Mouse (Mus musculus): ENCODE data around the gene Nomo1.

The Nomo1 gene

DNA sequence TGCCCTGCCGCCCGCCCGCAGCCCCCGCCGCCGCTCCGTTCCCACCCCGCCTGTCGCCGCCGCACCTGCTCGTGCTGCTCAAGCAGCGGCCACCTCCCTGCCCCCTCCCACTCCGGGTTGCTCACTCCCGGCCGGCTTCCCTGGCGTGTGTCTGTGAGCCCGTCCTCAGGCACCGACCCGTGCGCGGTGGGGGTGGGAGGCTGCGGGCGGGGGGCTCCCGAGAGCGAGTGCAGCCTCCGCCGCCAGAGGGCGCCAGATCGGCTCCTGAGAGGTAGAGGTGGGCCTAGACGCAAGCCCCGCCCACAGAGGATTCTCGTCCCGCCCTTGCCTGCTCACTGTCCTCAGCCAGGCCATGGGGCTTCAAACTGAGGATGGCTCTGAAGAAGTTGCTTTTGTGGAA lies 67.1 kb downstream of the Nomo1 start, which contains the start of gene Kcnj11:
TSS of gene Kcnj11 (minus strand) at position 202 of the 400 bp plus-strand sequence.
- in situ Hi-C loops (cut with MboI, MseI), result no loop called here

DNA sequence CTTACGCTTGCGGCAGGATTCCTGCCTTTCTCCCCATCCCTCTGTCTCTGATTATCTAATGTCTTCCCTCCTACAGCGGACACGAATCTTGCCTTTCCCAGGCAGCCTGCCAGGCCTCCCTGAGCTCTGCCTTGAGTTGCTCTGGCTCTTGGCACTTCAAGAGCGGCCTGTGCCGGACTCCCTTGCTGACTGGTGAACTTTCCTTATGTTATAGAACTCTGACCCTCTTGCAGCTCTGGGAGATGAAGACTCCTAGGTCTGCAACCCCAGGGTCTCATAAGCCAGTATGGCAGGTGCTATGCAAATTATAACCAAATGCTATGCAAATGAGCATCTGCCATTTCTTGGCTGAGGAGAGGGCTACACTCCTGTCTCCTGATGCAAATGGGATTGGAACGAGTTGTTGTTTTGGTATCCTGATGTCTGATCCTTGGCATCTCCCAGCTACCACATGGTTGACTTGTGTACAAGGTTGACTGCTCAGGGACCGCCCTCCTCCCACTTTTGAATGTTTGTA lies 69.6 kb downstream of the Nomo1 start:
- in situ Hi-C loops (cut with MboI, MseI), result no loop called here

DNA sequence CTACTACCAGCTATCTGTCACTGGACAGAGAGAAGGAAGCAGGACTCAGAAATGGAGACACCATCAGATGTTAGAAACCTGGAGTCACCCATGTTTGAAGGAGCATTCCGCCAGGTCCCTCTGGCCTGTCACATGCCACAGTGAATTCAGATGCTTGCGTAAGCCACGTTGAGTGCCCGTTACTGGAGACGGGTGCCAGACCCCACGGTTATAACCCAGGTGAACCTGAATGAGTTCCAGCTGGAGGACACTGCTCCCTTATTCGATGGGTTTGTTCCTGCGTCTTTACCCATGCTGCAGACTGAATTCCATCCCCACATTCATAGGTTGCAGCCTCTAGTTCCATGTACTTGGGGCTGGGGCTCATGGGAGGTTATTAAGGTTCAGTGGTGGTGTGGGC lies 70.3 kb downstream of the Nomo1 start:
- in situ Hi-C loops (cut with MboI, MseI), result no loop called here

DNA sequence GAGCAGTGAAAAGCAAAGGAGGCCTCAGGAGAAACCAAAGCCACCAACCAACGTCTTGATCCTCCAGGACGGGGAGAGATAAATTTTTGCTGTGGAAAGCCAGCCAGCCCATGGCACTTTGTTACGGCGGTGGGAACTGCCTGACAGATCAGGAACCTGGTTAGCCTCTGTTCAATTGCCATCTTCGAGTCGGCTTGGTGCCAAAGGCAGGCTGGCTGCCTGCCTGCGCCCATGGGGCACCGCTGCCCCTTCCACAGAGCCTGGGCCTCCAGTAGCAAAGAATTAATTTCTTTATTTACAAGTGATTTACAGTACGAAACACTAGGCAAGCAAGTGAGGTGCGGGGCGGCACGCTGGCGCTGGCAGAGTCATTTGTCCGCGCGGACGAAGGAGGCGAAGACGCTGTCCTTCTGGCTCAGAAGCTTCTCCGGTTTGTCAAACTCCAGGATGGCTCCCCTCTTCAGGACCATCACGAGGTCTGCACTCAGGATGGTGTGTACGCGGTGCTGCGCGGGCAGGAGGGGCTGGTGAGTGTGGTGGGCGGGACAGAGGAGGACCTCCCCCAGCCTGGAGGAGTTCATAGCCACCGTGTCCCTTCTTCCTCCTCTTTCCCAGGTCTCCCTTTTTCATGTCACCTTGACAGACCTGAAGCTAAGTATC lies 70.9 kb downstream of the Nomo1 start:
- in situ Hi-C loops (cut with MboI, MseI), result no loop called here

DNA sequence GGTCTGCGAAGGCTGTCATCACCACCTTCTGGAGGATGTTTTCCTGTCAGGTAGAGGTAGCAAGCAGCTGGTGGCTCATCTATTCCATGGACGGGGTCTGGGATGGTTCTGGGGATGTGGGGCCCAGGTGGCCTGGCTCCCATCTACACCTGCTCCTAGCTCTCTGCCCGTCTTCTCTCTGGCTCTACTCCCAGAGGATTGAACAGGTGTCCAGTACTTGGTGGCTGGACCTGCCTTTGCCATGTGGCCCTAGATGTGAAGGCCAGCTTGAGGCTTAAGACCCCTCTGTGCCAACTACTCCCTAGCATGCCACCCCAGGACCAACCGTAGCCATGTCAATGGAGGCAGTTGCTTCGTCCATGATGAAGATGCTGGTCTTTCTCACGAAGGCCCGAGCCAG lies 72.0 kb downstream of the Nomo1 start:
- in situ Hi-C loops (cut with MboI, MseI), result no loop called here

DNA sequence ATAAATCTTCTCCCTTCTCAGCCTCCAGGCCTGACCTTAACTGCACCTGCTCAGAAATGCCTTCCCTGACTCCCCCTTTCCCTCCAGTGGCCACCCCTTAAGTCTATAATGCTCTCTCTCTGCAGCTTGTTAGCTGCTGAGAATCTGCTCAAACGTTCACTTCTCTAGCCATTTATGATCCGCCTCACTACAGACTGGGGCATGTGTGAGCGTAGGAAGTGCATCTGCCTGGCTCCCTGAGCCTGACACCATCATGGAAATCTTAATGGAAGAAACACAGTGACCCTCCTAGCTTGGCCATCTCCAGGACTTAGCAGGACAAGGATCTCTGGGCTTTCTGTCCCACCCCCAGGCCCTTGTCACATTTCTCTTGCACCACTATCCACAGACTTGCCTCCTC lies 76.6 kb downstream of the Nomo1 start:
- in situ Hi-C loops (cut with MboI, MseI), result no loop called here

DNA sequence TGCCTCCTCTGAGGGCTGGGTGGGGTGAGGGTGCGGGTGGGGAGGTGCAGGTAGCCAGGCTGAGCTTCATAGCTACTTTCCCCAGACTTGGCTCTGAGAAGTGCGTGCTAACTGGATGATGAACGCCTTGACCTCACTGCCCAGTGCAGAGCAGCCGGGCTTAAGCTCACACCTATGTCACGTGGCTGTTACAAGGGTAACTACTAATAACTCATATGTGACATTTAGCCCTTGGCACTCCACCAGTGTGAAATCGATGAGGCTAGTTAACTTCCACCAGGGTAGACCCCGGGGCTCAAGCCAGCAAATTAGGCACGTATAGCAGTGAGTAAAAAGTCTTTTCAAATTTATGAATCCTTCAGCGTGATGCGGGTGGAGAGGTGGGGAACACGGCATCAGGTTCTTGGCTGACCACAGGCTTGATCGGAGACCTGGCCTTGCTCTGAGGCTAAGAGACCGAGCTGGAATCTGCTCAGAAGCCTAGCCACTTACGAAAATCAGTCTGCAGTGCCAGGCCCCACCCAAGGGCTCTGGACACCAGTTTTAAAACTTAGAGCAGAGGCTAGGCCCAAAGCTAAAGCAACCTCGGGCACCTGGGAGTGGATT lies 77.8 kb downstream of the Nomo1 start:
- in situ Hi-C loops (cut with MboI, MseI), result no loop called here

DNA sequence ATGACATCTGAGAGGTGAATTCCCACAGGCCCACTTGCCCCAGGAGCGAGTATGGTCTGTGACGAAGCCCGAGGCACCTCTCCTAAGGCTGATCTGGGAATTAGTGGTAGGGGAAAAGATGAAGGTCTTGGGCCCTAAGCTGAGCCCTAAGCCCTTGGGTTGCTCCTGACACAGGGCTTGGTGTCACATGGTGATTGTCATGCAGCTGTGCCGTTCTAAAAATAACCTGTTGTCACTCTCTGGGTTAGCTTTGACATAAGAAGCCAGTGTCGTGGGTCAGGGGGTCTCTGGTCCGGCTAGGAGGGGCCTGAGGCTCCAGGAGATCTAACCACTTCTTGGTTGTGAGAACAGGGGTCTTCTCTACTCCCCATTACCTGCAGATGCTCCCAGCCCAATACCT lies 78.4 kb downstream of the Nomo1 start:
- in situ Hi-C loops (cut with MboI, MseI), result no loop called here

DNA sequence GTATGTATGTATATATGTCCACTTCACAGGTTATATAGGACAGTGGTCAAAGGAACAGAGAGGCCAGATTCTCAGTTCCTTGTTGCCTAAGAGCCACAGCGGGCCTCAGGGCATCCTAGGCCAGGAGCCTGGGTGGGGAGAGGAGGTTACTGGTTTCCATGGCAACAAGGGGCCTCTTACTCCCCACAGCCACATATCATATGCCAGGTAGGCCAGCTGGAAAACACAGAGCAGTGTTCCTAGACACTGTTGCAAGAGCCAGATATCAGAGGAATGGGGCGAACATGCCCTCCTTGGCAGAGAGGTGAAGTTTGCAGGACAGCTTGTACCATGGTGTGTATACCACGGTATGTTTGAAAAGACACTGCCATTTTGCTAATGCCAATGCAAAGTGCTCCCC lies 79.9 kb downstream of the Nomo1 start:
- in situ Hi-C loops (cut with MboI, MseI), result no loop called here

DNA sequence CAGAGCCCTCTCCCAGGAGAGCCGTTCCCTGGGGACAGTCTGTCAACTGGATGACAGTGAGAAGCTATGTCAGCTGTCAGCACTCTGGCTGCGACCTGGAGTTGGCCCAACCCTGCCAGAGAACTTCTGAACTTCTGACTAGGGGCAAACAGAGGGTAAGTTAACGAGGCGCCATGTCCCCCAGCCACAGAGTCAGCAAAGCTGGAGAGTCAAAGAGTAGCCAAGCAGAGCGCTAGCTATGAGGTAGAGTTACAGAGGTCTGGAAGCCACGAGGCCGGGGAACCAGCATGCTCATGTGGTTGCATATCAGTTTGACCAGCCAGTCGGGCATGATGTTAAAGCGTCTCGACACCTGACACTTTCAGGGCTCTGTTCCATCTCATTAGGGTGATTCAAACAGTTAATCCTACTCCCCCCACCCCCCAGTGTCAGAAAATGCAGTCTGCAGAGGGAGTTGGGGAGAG lies 82.7 kb downstream of the Nomo1 start:
- in situ Hi-C loops (cut with MboI, MseI), result no loop called here

DNA sequence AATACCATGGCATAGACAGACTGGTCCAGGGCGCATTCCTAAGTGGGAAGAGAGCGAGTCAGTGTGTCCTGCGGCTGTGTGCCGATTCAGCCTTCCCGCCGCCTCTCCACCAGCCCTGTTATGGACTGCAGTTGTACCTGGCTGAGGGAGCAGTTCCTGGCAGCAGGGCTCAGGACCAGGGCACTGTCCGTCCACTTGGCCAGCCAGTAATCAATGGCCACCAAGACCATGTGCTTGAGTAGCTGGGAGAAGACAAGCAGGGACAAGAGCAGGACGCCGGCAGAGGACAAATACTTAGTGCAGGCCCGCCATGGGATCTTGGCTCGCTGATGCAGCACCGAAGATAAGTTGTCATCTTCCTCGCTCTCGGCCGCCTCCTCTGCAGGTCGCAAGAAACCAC lies 83.5 kb downstream of the Nomo1 start:
- in situ Hi-C loops (cut with MboI, MseI), result no loop called here

DNA sequence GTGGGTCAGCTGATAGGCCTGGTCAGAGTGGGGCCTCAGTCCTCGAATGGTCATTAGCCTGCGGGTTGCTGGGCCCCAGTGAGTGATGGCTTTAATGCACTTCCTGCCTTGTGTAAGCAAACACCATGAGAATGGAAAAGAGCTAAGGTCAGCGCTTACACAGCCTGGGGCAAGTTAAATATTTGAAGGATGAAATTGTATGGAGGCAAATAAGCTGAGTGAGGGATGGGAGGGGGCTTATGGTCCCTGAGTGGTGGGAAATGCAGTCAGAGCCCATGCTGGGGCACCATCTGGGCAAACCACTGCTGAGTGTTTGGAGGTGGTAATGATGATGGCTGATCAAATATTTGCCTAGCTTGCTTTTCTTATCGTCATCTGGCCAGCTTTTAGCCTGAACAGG lies 89.5 kb downstream of the Nomo1 start:
- in situ Hi-C loops (cut with MboI, MseI), result no loop called here

DNA sequence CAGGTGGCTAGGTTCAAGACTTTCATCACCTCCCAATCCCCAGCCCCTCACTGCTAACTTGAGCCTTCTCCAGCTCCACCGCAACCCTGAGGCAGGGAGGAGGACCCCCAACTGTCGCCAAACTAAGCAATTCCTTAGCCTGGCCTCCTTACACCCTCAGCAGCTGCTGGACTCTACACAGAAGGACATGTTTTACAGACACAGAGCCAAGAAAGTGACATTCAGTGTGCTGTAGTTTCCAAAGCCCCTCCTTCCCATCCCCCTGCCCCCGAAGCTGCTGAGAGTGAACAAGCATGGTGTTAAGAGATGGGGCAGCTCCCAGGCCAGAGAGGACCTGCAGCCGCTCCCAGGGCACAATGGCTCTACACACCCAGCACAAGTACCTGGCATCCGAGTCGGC lies 91.0 kb downstream of the Nomo1 start:
- in situ Hi-C loops (cut with MboI, MseI), result no loop called here

DNA sequence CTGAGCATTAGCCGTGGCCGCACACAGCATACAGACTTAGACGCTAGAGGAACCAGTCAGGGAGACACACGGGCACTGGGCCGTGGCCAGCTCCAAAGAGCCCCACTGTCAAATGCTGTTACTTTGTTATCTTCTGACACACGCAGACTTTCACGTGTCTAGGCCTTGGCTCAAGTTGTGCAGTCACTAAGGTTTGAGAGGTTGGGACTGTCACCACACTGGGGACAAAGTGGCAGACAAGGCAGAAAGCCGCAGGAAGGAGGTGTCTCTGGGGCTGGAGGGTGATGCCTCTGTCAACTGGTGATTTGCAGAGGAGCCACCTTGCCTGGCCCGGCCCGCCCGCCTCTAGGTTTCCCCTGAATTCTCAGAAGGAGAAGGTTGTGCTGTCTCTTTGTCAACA lies 91.8 kb downstream of the Nomo1 start:
- in situ Hi-C loops (cut with MboI, MseI), result no loop called here

DNA sequence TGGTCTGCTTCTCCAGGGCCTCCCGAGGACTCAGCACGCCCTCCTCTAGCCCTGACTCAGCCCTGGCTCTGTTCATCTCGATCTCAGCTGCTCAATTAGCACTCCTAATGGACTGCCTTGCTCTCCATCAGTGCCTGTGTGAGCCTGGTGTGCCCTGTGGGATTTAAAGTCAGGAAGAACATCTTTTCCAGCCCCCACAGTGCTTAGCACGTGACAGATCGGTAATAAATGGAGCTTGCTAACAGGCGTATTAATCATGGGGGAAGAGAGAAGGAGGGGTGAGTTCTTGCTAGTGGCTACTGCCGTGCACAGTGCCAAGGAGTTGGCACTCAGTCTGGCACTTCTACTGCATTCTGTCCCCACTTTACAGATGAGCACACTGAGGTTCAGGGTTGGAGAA lies 94.7 kb downstream of the Nomo1 start:
- in situ Hi-C loops (cut with MboI, MseI), result no loop called here

DNA sequence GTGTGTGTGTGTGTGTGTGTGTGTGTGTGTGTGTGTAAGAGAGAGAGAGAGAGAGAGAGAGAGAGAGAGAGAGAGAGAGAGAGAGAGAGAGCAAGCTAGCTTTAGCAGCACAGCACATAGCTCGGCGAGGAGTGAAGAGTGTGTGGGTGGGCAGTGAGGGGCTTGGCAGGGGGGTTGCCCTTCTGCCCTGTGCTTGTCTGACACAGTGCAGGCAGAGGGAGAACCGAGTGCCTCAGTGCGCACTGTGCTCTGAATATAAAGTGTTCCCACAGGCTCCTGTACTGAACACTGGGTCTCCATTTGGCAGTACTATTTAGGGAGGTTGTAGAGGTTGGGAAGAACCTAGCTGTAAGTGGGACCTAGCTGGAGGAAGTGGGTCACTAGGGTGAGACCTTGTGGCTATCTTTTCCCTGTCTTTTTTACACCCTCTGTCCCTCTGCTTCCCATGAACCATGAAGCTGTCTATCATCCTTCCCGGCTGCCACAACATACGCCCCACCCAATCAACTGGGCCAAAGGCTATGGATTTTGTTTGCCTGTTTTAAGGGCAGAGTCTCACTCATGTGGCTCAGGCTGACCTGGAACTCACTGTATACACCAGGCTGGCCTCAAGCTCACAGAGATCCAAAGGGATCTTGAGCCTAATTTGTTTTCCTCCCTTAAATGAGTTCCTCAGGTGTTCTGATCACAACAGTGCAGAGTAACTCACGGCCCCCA lies 96.1 kb downstream of the Nomo1 start:
- in situ Hi-C loops (cut with MboI, MseI), result no loop called here

DNA sequence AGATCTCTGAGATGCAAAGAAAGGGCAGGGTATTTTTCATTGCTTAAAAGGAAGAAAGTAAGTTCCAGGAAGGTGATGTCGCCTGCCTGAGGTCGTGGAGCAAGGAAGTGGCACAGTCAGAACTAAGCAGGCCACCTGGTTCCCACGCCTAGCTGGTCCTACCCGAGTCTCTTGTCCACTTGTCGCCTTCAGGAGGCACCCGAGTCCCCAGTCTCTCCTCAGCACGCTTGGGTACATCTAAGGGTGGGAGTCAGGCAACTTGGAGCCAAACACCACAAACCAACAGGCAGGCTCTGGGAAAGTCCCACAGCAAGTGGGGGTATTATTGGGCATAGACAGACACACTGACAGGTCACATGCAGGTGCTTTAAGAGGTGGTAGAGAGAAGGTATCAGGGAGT lies 97.2 kb downstream of the Nomo1 start:
- in situ Hi-C loops (cut with MboI, MseI), result no loop called here

DNA sequence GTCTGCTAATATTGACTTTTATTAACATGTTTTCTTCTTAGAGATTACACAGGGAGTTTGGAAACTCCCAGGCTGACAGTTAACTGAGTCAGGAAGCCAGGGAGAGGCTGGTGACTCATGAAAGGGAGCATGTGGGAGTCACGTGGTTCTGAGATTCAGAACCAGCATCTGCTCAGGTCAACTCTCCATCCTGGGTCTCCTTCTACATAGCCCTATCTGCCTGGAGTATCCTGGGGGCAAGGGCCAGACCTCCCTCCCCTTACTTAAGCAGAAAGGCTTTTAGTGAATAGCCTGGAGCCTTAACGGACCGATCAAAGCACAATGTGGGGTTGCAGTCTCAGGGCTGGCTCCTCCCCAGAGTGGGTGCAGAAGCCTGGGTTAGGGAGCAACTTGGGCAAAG lies 97.8 kb downstream of the Nomo1 start:
- in situ Hi-C loops (cut with MboI, MseI), result no loop called here

DNA sequence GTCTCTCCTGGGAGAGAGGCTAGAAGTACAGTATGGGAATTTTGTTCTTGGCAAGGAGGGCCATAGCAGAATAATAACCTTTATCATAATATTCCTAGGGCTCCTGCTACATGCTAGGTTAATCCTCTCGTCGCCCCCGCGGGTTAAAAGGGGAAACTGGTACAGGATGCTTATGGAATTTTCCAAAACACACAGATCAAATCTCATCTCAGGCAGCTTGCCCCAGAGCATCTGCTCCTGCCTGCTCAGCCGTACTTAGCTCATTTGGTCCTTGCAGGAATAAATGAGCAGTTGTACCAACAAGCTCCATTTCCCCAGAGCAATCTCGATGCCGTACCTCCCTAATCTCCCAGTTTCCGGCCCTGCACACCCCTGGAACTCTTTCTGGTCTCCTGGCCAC lies 98.3 kb downstream of the Nomo1 start:
- in situ Hi-C loops (cut with MboI, MseI), result no loop called here

DNA sequence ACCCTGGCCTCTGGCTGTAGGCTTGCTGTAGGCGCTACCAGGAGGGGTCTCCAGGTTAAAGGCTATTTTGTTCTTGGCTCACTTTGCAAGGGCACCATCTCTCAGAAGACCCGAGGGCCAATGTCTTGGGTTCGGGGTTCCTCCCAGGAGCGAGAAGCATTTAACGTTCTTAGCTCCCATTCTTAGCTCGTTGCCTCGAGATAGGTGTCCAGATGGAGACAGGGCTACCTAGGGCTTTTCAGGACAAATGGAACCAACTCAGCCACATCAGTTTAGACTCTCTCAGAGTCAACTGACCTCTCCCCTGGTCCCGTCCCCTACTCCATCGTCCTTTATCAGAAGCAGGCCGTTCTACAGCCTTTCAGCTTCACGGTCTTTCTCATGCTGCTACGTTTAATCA lies 98.7 kb downstream of the Nomo1 start:
- in situ Hi-C loops (cut with MboI, MseI), result no loop called here
